Mouse (Mus musculus): ENCODE data around the gene Nudcd2. TPM values are rescaled to one million over a fixed set of nuclear protein-coding genes. Genes with fewer than 3 reads are reported as not detected.

Nudcd2 gene
- 16.8 to 31.9 TPM (median 27.7 TPM) in 3 replicates for total RNA-seq (2017)

GRCm38 (mm10) chr11:40733339-40734174 is at the start of gene Nudcd2, which contains the start of gene Hmmr:
Gene Nudcd2 (plus strand): TSS chr11:40733667.
Gene Hmmr (minus strand): TSS chr11:40733422.
- ATAC-seq (replicated peaks; ENCODE audit: insufficient number of reproducible peaks, low FRiP score, low TSS enrichment, poor library complexity, severe bottlenecking) = peak; percentile 97

GRCm38 (mm10) chr11:40690444-40691127 is 42.9 kb upstream of the Nudcd2 start:
- no peak for ATAC-seq (replicated peaks; ENCODE audit: insufficient number of reproducible peaks, low FRiP score, low TSS enrichment, poor library complexity, severe bottlenecking)

- peak; percentile 19 for ATAC-seq (replicated peaks; ENCODE audit: insufficient number of reproducible peaks, low FRiP score, low TSS enrichment, poor library complexity, severe bottlenecking)
These were observed 41.4 kb upstream of the Nudcd2 start for GRCm38 (mm10) chr11:40692101-40692509.

- peak; percentile 90 for ATAC-seq (replicated peaks; ENCODE audit: insufficient number of reproducible peaks, low FRiP score, low TSS enrichment, poor library complexity, severe bottlenecking)
These were observed 40.7 kb upstream of the Nudcd2 start for GRCm38 (mm10) chr11:40692511-40693365.

GRCm38 (mm10) chr11:40693366-40693951 is 40.0 kb upstream of the Nudcd2 start:
- no peak for ATAC-seq (replicated peaks; ENCODE audit: insufficient number of reproducible peaks, low FRiP score, low TSS enrichment, poor library complexity, severe bottlenecking)

GRCm38 (mm10) chr11:40694311-40695087 is 39.0 kb upstream of the Nudcd2 start:
- no peak; the same call in 1 of the 2 replicates for ATAC-seq (replicated peaks; ENCODE audit: insufficient number of reproducible peaks, low FRiP score, low TSS enrichment, poor library complexity, severe bottlenecking)

- no peak for ATAC-seq (replicated peaks; ENCODE audit: insufficient number of reproducible peaks, low FRiP score, low TSS enrichment, poor library complexity, severe bottlenecking)
These were observed 38.4 kb upstream of the Nudcd2 start, which contains the start of gene Mat2b for GRCm38 (mm10) chr11:40695103-40695502. Gene Mat2b (minus strand): TSS chr11:40695203.

- peak; percentile 87 for ATAC-seq (replicated peaks; ENCODE audit: insufficient number of reproducible peaks, low FRiP score, low TSS enrichment, poor library complexity, severe bottlenecking)
These were observed 23.6 kb upstream of the Nudcd2 start for GRCm38 (mm10) chr11:40709899-40710298.

- ATAC-seq (replicated peaks; ENCODE audit: insufficient number of reproducible peaks, low FRiP score, low TSS enrichment, poor library complexity, severe bottlenecking) = no peak
These were observed 19.6 kb upstream of the Nudcd2 start for GRCm38 (mm10) chr11:40713858-40714257.

GRCm38 (mm10) chr11:40715524-40715923 is 17.9 kb upstream of the Nudcd2 start:
- no peak for ATAC-seq (replicated peaks; ENCODE audit: insufficient number of reproducible peaks, low FRiP score, low TSS enrichment, poor library complexity, severe bottlenecking)

- ATAC-seq (replicated peaks; ENCODE audit: insufficient number of reproducible peaks, low FRiP score, low TSS enrichment, poor library complexity, severe bottlenecking) = peak; percentile 70; the same call in 1 of the 2 replicates
These were observed 15.1 kb upstream of the Nudcd2 start for GRCm38 (mm10) chr11:40718324-40718723.

- ATAC-seq (replicated peaks; ENCODE audit: insufficient number of reproducible peaks, low FRiP score, low TSS enrichment, poor library complexity, severe bottlenecking) = no peak
These were observed 499 bp upstream of the Nudcd2 start for GRCm38 (mm10) chr11:40732997-40733338.

- ATAC-seq (replicated peaks; ENCODE audit: insufficient number of reproducible peaks, low FRiP score, low TSS enrichment, poor library complexity, severe bottlenecking) = no peak
These were observed 835 bp downstream of the Nudcd2 start for GRCm38 (mm10) chr11:40734251-40734752.

GRCm38 (mm10) chr11:40737369-40737768 is 3.9 kb downstream of the Nudcd2 start:
- ATAC-seq (replicated peaks; ENCODE audit: insufficient number of reproducible peaks, low FRiP score, low TSS enrichment, poor library complexity, severe bottlenecking) = no peak

- no peak for ATAC-seq (replicated peaks; ENCODE audit: insufficient number of reproducible peaks, low FRiP score, low TSS enrichment, poor library complexity, severe bottlenecking)
These were observed 8.3 kb downstream of the Nudcd2 start for GRCm38 (mm10) chr11:40741605-40742262.

- ATAC-seq (replicated peaks; ENCODE audit: insufficient number of reproducible peaks, low FRiP score, low TSS enrichment, poor library complexity, severe bottlenecking) = no peak
These were observed 10.9 kb downstream of the Nudcd2 start for GRCm38 (mm10) chr11:40744348-40744747.

- no peak for ATAC-seq (replicated peaks; ENCODE audit: insufficient number of reproducible peaks, low FRiP score, low TSS enrichment, poor library complexity, severe bottlenecking)
These were observed 12.9 kb downstream of the Nudcd2 start for GRCm38 (mm10) chr11:40746361-40746760.

All from monocyte, adult 5-6 weeks (primary cell).